Comparison of ENCODE assay signal across 12 mouse cellular contexts in genomic region chr1:61359011-61359930, GRCm38 (mm10).
DNase-seq lines count a peak whose midpoint lies in the region; ATAC-seq lines count a peak whose summit lies in the region.
"Had no signal": no experiment of that assay in that cellular context is flagged by ENCODE, and none has a peak within 500 bp of the region (broad histone marks: within the 10 kb centered on the region; RNA-seq: fewer than 3 reads in every experiment).

No protein-coding gene starts in this region.

- peak overlapping the region; percentile 56 for H3K27ac ChIP-seq in hindbrain, embryonic 12.5 days
- H3K27ac ChIP-seq: lung, embryonic 15.5 days had no signal

- ATAC-seq in hindbrain, embryonic 12.5 days (ENCODE audit: low FRiP score), result no peak

- no peaks in the 10 kb centered on the region for H3K9me3 ChIP-seq in hindbrain, embryonic 12.5 days (replicated peaks)
- H3K9me3 ChIP-seq: lung, embryonic 15.5 days had no signal

- H3K4me1 ChIP-seq in hindbrain, embryonic 12.5 days, result peaks cover 9% of the 10 kb centered on the region; the same call in 1 of the 2 replicates

- DNase-seq in embryo, embryonic 10 days (ENCODE audit: low spot score), result peak; percentile 37
- DNase-seq in embryo, embryonic 9.5 days (ENCODE audit: extremely low spot score), result no peak
- DNase-seq in Muller cell, postnatal 12 days (ENCODE audit: inconsistent ontology term), result peak; percentile 74
- DNase-seq in cerebellum, postnatal 10 days, result peak; percentile 94 to 96
- no peak for DNase-seq in frontal cortex, postnatal 10 days (ENCODE audit: low spot score in 2 of 2)
- no peak for DNase-seq in spleen, postnatal 36 days (ENCODE audit: low spot score in 2 of 2)
- DNase-seq in right cerebral cortex, postnatal 14 days, result no peak
- DNase-seq: heart, postnatal 36 days; kidney, adult 8-10 months; liver had no signal

- H3K36me3 ChIP-seq in hindbrain, embryonic 12.5 days, result no peaks in the 10 kb centered on the region
- H3K36me3 ChIP-seq: lung, embryonic 15.5 days had no signal

- H3K4me2 ChIP-seq in hindbrain, embryonic 12.5 days (replicated peaks), result no peak overlapping the region
- H3K4me2 ChIP-seq: lung, embryonic 15.5 days had no signal

- no peak overlapping the region for H3K9ac ChIP-seq in hindbrain, embryonic 12.5 days
- H3K9ac ChIP-seq: lung, embryonic 15.5 days had no signal

- 59% methylated on average over 19 of the region's 19 CpGs for WGBS in hindbrain, embryonic 12.5 days

- no peak overlapping the region for H3K4me3 ChIP-seq in hindbrain, embryonic 12.5 days
- H3K4me3 ChIP-seq: lung, embryonic 15.5 days had no signal

- no peaks in the 10 kb centered on the region for H3K27me3 ChIP-seq in hindbrain, embryonic 12.5 days
- H3K27me3 ChIP-seq: lung, embryonic 15.5 days had no signal

Comparison
In these comparisons a context has a peak if more than half of its experiments do, and no peak if none do; other contexts are left out.
1. DNase-seq: peak in embryo, embryonic 10 days (single experiment), Muller cell, postnatal 12 days (single experiment) and cerebellum, postnatal 10 days (2 of 2); none in embryo, embryonic 9.5 days (single experiment), frontal cortex, postnatal 10 days (0 of 2), spleen, postnatal 36 days (0 of 2) and right cerebral cortex, postnatal 14 days (single experiment).